Mouse (Mus musculus) T-helper 17 cell (primary cell): ENCODE results near the gene Olfr106-ps.

Source experiments
- in situ Hi-C, 2 experiments: fragments of 300-600 bp; cut with MboI, MseI; formaldehyde crosslinking; loops; 1 replicate in 1 of 2; 2 replicates in 1 of 2; pipeline ENCODE4 v1.15.1; 2025; ENCODE audit warnings: high pct_unique_total_duplicates in 2 of 2

The Olfr106-ps gene

DNA sequence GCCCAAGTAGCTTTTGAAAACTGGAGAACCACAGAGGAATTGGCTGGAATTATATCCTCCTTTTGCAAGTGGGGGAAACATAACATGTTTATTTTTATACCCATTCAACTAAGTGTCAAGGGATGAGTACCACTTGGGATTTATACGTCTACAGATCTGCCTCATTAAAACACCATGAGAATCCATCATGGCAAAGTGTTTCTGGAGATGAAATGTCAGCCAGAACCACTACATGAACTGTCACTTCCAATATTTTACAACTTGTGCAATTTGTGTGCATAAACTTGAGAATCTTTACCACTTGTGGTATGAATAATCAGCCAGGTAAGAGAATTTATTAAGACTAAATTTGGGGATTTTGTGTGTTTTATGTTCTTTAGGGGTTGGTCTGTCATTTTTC is at the start of gene Olfr106-ps:
TSS of gene Olfr106-ps (plus strand) at position 301 of the 400 bp plus-strand sequence.
- in situ Hi-C loops: no loop called here

DNA sequence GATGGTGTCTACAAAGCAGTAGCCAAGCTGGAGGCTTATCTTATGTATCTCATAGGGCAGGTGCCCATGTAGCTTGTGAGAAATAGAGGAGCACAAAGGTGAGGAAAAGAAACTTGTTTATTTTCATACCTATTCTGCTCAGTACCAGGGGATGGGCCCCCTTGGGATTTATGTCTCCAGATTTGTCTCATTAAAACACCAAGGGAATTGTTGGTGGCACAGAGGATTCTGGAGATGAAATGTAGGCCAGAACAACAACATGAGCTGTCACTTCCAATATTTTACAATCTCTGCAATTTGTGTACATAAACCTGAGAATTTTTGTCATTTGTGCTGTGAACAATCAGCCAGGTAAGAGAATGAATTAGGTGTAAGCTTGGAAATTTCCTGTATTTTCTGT is 30.9 kb upstream of the Olfr106-ps start, which contains the start of gene Olfr104-ps:
TSS of gene Olfr104-ps (plus strand) at position 301 of the 400 bp plus-strand sequence.
- in situ Hi-C loops: no loop called here

DNA sequence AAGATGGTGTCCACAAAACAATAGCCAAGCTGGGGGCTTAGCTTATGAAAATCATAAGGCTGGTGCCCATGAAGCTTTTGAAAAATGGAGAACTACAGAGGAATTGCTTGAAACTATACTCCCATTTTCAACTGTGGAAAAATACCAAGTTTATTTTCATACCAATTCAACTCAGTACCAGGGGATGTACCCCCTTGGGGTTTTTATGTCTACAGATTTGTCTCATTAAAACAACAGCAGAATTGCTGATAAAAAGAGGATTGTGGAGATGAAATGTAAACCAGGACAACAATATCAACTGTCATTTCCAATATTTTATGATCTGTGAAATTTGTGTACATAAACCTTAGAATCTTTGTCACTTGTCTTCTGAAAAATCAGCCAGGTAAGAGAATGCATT is 11.5 kb upstream of the Olfr106-ps start, which contains the start of gene Olfr105-ps:
TSS of gene Olfr105-ps (plus strand) at position 301 of the 400 bp plus-strand sequence.
- in situ Hi-C loops: no loop called here

DNA sequence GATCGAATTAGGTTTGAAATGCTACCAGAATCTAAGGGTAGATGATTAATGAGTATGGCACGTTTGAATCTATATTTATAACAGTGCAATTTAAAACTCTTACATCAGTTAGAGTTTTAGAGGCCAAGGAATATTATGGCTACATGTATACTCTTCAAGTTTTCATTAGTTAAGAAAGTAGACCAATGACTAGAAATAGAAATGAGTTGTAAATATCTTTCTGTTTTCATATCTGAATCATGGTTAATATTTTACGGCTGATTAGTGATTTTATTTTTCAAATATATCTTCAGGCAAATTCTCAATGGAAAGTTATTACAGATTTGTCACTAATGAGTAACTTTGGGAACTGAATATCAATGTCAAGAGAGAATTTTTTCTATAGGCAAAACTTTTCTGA is 8.7 kb downstream of the Olfr106-ps start, which contains the start of gene Olfr107:
TSS of gene Olfr107 (plus strand) at position 301 of the 400 bp plus-strand sequence.
- in situ Hi-C loops: no loop called here

DNA sequence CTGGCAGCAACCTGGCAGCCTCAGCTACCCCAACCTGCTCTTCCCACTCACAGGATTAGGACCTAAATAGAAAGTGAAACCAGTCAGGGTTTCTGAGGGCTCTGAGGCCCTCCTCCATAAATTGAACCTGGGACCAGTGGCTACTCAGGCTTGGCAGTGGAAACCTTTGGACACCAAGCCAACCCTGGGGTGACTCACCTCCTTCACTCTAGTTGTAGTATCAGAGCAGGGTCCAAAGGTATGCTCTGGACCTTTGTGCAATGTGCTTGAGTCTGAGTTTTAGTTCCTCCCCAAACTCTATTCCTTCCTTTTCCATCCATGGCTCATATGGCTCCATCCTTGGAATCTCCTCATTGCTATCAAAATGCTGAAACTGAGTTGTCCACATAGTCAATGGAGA is 23.2 kb downstream of the Olfr106-ps start:
- in situ Hi-C loops: no loop called here

DNA sequence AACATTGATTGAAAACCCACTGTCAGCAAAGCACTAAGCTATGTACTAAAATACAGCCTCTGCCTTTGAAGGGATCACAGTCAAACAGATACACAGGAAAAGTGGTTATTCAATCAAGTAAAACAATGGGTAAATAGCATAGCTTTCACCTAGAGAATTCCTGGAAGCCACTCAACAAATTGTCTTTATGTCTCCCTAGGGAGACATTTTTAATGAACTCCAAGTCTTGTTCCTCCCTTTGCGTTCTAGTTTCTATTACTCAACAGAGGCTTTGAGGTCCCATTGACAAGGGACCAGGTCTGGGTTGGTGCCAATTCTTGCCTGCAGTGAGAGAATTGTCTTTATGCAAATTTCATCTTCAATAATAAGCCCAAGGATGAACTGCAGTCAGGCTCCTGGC is 55.0 kb downstream of the Olfr106-ps start, which contains the start of gene Olfr108:
TSS of gene Olfr108 (plus strand) at position 301 of the 400 bp plus-strand sequence.
- in situ Hi-C loops: no loop called here
